Mouse (Mus musculus) c-Kit-negative CD71-positive TER-119-positive erythroid progenitor cells, embryonic 14.5 days (primary cell): Measurements from ENCODE around the gene Rgs1.
A peak's percentile ranks its signal among the peaks of the same experiment; 100 is the strongest.

Experiments
- DNase-seq: peaks from one replicate; pipeline ENCODE4 v3.0.0-alpha.2; 2013; ENCODE audit warnings: low read depth, low spot score

Gene Rgs1

GRCm38 (mm10) chr1:144197684-144198083, 51.4 kb downstream of the Rgs1 start:
- peak; percentile 8 for DNase-seq
